Mouse (Mus musculus) central nervous system, embryonic 18 days (tissue): ENCODE measurements around the gene Olfr1000. TPM values are rescaled to one million over a fixed set of nuclear protein-coding genes. Genes with fewer than 3 reads are reported as not detected.

ENCODE experiments used
- polyA plus RNA-seq: library from polyadenylated mRNA; depleted of rRNA; stranded (reverse); fragments of >200 nt; gene quantifications from 2 replicates; pipeline ENCODE4 v1.2.3, GENCODE M21; 2012; rRNA removed

The Olfr1000 gene
- polyA plus RNA-seq = not detected in 2 replicates

DNA sequence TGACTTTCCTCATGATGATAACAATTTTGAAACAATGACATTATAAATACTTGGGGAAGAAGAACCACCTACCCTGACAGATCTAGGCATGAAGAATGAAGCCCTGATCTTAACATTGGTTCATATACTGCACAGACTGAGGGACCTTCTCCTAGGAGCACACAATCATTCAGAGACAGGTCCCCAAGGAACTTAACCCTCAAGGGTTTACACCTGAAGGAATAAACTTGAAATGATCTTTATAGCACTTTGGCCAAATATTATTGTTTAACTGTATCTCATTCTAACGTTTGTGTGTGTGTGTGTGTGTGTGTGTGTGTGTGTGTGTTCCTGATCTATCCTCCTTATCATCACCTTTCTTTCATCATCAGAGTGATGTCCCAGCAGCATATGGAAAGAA lies at the start of gene Olfr1000:
TSS of gene Olfr1000 (minus strand) at position 101 of the 400 bp plus-strand sequence.

DNA sequence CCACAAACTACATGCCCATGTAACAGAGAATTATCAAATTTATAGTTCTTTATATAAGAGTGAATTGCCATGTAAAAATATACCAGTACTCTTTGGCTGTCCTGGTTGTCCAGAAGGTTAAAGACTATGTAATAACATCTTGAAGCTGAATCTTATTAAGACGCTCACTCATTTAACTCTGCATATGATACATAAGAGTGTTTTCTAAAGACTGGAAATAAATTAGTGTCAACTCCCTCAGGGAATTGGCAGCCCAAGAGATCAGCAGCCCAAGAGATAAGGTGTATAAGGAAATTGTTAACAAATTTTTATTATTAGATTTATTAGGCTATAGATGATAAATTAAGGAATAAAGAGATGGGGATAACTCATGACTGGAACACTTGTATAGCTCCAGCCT lies 38.9 kb upstream of the Olfr1000 start, which contains the start of gene Olfr1002:
TSS of gene Olfr1002 (minus strand) at position 101 of the 400 bp plus-strand sequence.

DNA sequence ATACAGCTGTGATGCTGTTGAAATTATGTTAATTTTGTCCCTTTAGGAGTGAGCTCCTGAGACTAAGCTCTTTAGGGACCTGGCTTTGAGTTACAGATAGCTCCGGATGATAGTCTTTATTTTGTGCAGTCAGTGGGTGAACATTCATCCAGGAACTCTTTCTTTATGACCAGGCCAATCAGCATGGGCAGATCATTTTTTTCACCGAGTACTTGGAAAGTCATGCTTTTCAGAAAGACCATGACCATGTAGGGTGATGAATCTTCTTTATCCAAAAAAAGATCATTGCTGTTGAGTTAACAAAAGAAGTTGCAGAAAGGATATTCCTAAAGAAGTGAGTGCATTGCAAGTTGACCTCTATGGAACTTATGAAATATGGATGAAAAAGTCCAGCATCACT lies 23.1 kb downstream of the Olfr1000 start, which contains the start of gene Olfr998:
TSS of gene Olfr998 (plus strand) at position 301 of the 400 bp plus-strand sequence.

DNA sequence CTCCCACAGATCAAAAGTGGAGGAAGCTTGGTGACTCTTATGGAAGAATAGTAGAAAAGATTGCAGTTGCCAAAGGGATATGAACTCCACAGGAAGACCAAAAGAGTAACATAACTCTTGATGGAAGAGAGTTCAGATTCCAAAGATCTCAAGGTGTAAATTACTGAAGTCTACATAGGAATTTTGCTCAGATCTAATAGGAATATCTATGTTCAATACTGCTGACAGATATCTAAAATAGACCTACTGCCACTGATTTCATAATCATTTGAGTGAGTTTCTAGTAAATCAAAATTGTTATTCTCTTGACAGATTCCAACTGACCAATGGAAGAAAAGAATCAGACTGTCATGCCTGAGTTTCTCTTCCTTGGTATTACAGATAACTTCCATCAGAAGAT lies 32.8 kb downstream of the Olfr1000 start, which contains the start of gene Olfr996:
TSS of gene Olfr996 (plus strand) at position 301 of the 400 bp plus-strand sequence.

Other genes with a start within 250 kb of the Olfr1000 start
- not detected in 2 replicates for gene Olfr988, start 248.7 kb downstream of the Olfr1000 start, polyA plus RNA-seq
- not detected in 2 replicates for gene Olfr992, start 202.4 kb downstream of the Olfr1000 start, polyA plus RNA-seq
- not detected in 2 replicates for gene Olfr993, start 197.0 kb downstream of the Olfr1000 start, polyA plus RNA-seq
- not detected in 2 replicates for gene Olfr994, start 175.5 kb downstream of the Olfr1000 start, polyA plus RNA-seq
- gene Olfr995, start 168.3 kb downstream of the Olfr1000 start, polyA plus RNA-seq = not detected in 2 replicates
- 0.12 and 0.29 TPM in 2 replicates for gene 4833423E24Rik, start 92.9 kb downstream of the Olfr1000 start, polyA plus RNA-seq
- gene Olfr996, start 32.7 kb downstream of the Olfr1000 start, polyA plus RNA-seq = not detected in 2 replicates
- gene Olfr998, start 23.0 kb downstream of the Olfr1000 start, polyA plus RNA-seq = not detected in 2 replicates
- not detected in 2 replicates for gene Olfr1002, start 38.8 kb upstream of the Olfr1000 start, polyA plus RNA-seq
- not detected in 2 replicates for gene Olfr154, start 52.6 kb upstream of the Olfr1000 start, polyA plus RNA-seq
- gene Olfr1006, start 66.9 kb upstream of the Olfr1000 start, polyA plus RNA-seq = not detected in 2 replicates
- not detected in 2 replicates for gene Olfr1008, start 77.5 kb upstream of the Olfr1000 start, polyA plus RNA-seq
- not detected in 2 replicates for gene Olfr1009, start 103.5 kb upstream of the Olfr1000 start, polyA plus RNA-seq
- not detected in 2 replicates for gene Olfr1012, start 150.9 kb upstream of the Olfr1000 start, polyA plus RNA-seq
- not detected in 2 replicates for gene Olfr1013, start 155.2 kb upstream of the Olfr1000 start, polyA plus RNA-seq
- gene Olfr1014, start 160.8 kb upstream of the Olfr1000 start, polyA plus RNA-seq = not detected in 2 replicates
- gene Olfr1015, start 170.1 kb upstream of the Olfr1000 start, polyA plus RNA-seq = not detected in 2 replicates
- not detected in 2 replicates for gene Olfr1016, start 190.6 kb upstream of the Olfr1000 start, polyA plus RNA-seq
- not detected in 2 replicates for gene Olfr1018, start 206.6 kb upstream of the Olfr1000 start, polyA plus RNA-seq
- not detected in 2 replicates for gene Olfr1019, start 233.6 kb upstream of the Olfr1000 start, polyA plus RNA-seq
- gene Olfr1020, start 235.1 kb upstream of the Olfr1000 start, polyA plus RNA-seq = not detected in 2 replicates